Mouse (Mus musculus): Measurements from ENCODE around the gene Cux2.

- TF ChIP-seq CTCF (IDR thresholded peaks at IDR 0.05; ENCODE audit: low read depth, low read length) = no peak
- no peak for TF ChIP-seq GATA1 (IDR thresholded peaks at IDR 0.05; ENCODE audit: borderline replicate concordance, low read length)
Observed at GRCm38 (mm10) chr5:122019288-122019687, 30.6 kb downstream of the Cux2 start.

Measured in G1E (cell line).